Comparison of ENCODE assay signal across 26 mouse cellular contexts in the genomic region with DNA sequence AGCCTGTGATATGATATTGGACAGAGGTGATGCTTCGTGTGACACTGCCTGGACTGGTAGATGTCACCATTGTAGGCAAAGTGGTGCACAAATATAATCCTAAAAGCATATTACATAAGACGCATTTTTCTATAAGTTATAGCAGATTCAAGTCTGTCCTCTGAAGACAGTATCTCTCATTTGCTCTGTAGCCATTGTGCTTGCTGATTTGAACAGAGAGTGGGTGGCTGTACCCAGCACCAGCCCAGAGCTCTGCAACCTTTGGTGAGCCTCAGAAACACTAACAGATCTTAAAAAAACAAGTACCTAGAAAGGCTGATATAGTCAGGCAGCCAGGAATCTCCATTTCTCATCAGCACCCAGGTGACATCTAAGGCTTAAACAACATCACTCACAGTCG.
A peak's percentile ranks its signal among the peaks of the same experiment; 100 is the strongest.
DNase-seq lines count a peak whose midpoint lies in the region; ATAC-seq lines count a peak whose summit lies in the region.
"Had no signal": no experiment of that assay in that cellular context is flagged by ENCODE, and none has a peak within 500 bp of the region (broad histone marks: within the 10 kb centered on the region; RNA-seq: fewer than 3 reads in every experiment).

No protein-coding gene starts in this region.

- no peaks in the 10 kb centered on the region for H3K9me3 ChIP-seq in heart, embryonic 11.5 days (replicated peaks; ENCODE audit: control insufficient read depth, low read length)
- no peaks in the 10 kb centered on the region for H3K9me3 ChIP-seq in neural tube, embryonic 13.5 days
- no peaks in the 10 kb centered on the region for H3K9me3 ChIP-seq in neural tube, embryonic 15.5 days (replicated peaks)
- H3K9me3 ChIP-seq: forebrain, embryonic 10.5 days; forebrain, embryonic 13.5 days; heart, embryonic 12.5 days; heart, embryonic 15.5 days; hindbrain, embryonic 10.5 days; hindbrain, embryonic 13.5 days; intestine, embryonic 15.5 days had no signal

- peak; percentile 28 for DNase-seq in heart, adult 11 months
- DNase-seq in neural tube, embryonic 10.5 days (ENCODE audit: extremely low spot score, low spot score), result no peak
- DNase-seq: adrenal gland, postnatal 14 days; B cell, adult 2 months; cerebellum, adult 11-12 months; cerebellum, adult 8-10 months; cerebellum, postnatal 10 days; cerebellum, postnatal 36 days; gastrocnemius, postnatal 25 days; heart, postnatal 10 days; heart, postnatal 36 days had no signal

- 81% methylated on average over 3 of the region's 3 CpGs for WGBS in heart, embryonic 11.5 days (ENCODE audit: insufficient replicate concordance)
- 90% methylated on average over 3 of the region's 3 CpGs for WGBS in neural tube, embryonic 13.5 days
- 83% methylated on average over 3 of the region's 3 CpGs for WGBS in neural tube, embryonic 15.5 days

- 0 out of 2 replicates have a peak, but pooled peaks cover 5% of the 10 kb centered on the region for H3K4me1 ChIP-seq in heart, embryonic 11.5 days (ENCODE audit: control insufficient read depth, insufficient read depth, low read length)
- H3K4me1 ChIP-seq in neural tube, embryonic 13.5 days (replicated peaks), result peaks cover 23% of the 10 kb centered on the region
- H3K4me1 ChIP-seq in neural tube, embryonic 15.5 days, result peaks cover 17% of the 10 kb centered on the region
- H3K4me1 ChIP-seq: heart, embryonic 15.5 days; hindbrain, embryonic 10.5 days; intestine, embryonic 15.5 days had no signal

- H3K4me2 ChIP-seq in heart, embryonic 11.5 days, result no peak overlapping the region
- H3K4me2 ChIP-seq in neural tube, embryonic 13.5 days, result no peak overlapping the region
- no peak overlapping the region for H3K4me2 ChIP-seq in neural tube, embryonic 15.5 days
- H3K4me2 ChIP-seq: forebrain, embryonic 13.5 days; heart, embryonic 12.5 days; heart, embryonic 15.5 days; hindbrain, embryonic 13.5 days; intestine, embryonic 15.5 days had no signal

- no peak for ATAC-seq in heart, embryonic 11.5 days (replicated peaks; ENCODE audit: insufficient number of reproducible peaks, low FRiP score, low TSS enrichment)
- no peak for ATAC-seq in neural tube, embryonic 13.5 days (ENCODE audit: low read depth)
- no peak for ATAC-seq in neural tube, embryonic 15.5 days (ENCODE audit: low FRiP score)
- no peak for ATAC-seq in granulocyte monocyte progenitor cell, adult 5-6 weeks (replicated peaks; ENCODE audit: poor library complexity, severe bottlenecking)
- ATAC-seq: forebrain, embryonic 13.5 days; forebrain, embryonic 16.5 days; hindbrain, embryonic 16.5 days; intestine, embryonic 15.5 days; Patski had no signal

- H3K9ac ChIP-seq in heart, embryonic 11.5 days (ENCODE audit: low read depth, low read length), result no peak overlapping the region
- no peak overlapping the region for H3K9ac ChIP-seq in neural tube, embryonic 13.5 days
- H3K9ac ChIP-seq in neural tube, embryonic 15.5 days (replicated peaks), result no peak overlapping the region
- H3K9ac ChIP-seq: forebrain, embryonic 13.5 days; heart, embryonic 12.5 days; heart, embryonic 15.5 days; hindbrain, embryonic 13.5 days; intestine, embryonic 15.5 days had no signal

- H3K27me3 ChIP-seq in heart, embryonic 11.5 days (ENCODE audit: control insufficient read depth, insufficient read depth, low read length), result no peaks in the 10 kb centered on the region
- H3K27me3 ChIP-seq in neural tube, embryonic 13.5 days, result no peaks in the 10 kb centered on the region
- H3K27me3 ChIP-seq in neural tube, embryonic 15.5 days (replicated peaks), result no peaks in the 10 kb centered on the region
- H3K27me3 ChIP-seq: forebrain, embryonic 13.5 days; heart, embryonic 12.5 days; heart, embryonic 15.5 days; intestine, embryonic 15.5 days had no signal

- no peaks in the 10 kb centered on the region for H3K36me3 ChIP-seq in heart, embryonic 11.5 days (ENCODE audit: control insufficient read depth, insufficient read depth, low read length)
- H3K36me3 ChIP-seq in neural tube, embryonic 13.5 days, result no peaks in the 10 kb centered on the region
- no peaks in the 10 kb centered on the region for H3K36me3 ChIP-seq in neural tube, embryonic 15.5 days
- H3K36me3 ChIP-seq: forebrain, embryonic 10.5 days; G1E; heart, embryonic 12.5 days; heart, embryonic 15.5 days; hindbrain, embryonic 10.5 days; hindbrain, embryonic 13.5 days; intestine, embryonic 15.5 days had no signal

- no peak overlapping the region for H3K4me3 ChIP-seq in heart, embryonic 11.5 days (ENCODE audit: low read depth, low read length)
- no peak overlapping the region for H3K4me3 ChIP-seq in neural tube, embryonic 13.5 days
- no peak overlapping the region for H3K4me3 ChIP-seq in neural tube, embryonic 15.5 days (replicated peaks)
- H3K4me3 ChIP-seq: forebrain, embryonic 10.5 days; forebrain, embryonic 13.5 days; heart, embryonic 12.5 days; heart, embryonic 15.5 days; hindbrain, embryonic 10.5 days; hindbrain, embryonic 13.5 days; intestine, embryonic 15.5 days had no signal

- no peak overlapping the region for H3K27ac ChIP-seq in heart, embryonic 11.5 days (ENCODE audit: low read depth, low read length)
- peak overlapping the region; percentile 88 for H3K27ac ChIP-seq in neural tube, embryonic 13.5 days (replicated peaks)
- H3K27ac ChIP-seq in neural tube, embryonic 15.5 days (replicated peaks), result peak overlapping the region; percentile 23; the same call in 1 of the 2 replicates
- H3K27ac ChIP-seq: forebrain, embryonic 10.5 days; forebrain, embryonic 13.5 days; heart, embryonic 15.5 days; hindbrain, embryonic 10.5 days; intestine, embryonic 15.5 days had no signal
